Mouse (Mus musculus): ENCODE results near the gene Irs4. TPM values are rescaled to one million over a fixed set of nuclear protein-coding genes. Genes with fewer than 3 reads are reported as not detected.

The Irs4 gene
- total RNA-seq (2021): under 1 TPM; 0.62 to 0.89 TPM
- long read RNA-seq: 0 reads

GRCm38 (mm10) chrX:141724937-141725918 lies at the start of gene Irs4:
TSS of gene Irs4 (minus strand) at chrX:141725263.
- no peak for DNase-seq (ENCODE audit: low spot score in 2 of 2)

GRCm38 (mm10) chrX:141750360-141750759 lies 25.3 kb upstream of the Irs4 start:
- no peak for DNase-seq (ENCODE audit: low spot score in 2 of 2)

GRCm38 (mm10) chrX:141729570-141729969 lies 4.5 kb upstream of the Irs4 start:
- DNase-seq (ENCODE audit: low spot score in 2 of 2): no peak

GRCm38 (mm10) chrX:141724391-141724891 lies 622 bp downstream of the Irs4 start:
- no peak for DNase-seq (ENCODE audit: low spot score in 2 of 2)

GRCm38 (mm10) chrX:141723936-141724335 lies 1.1 kb downstream of the Irs4 start:
- DNase-seq (ENCODE audit: low spot score in 2 of 2): no peak

GRCm38 (mm10) chrX:141721725-141722124 lies 3.3 kb downstream of the Irs4 start:
- no peak for DNase-seq (ENCODE audit: low spot score in 2 of 2)

Other genes starting within 250 kb of the Irs4 start
- gene Col4a5, start 249.9 kb downstream of the Irs4 start, total RNA-seq (2021): 1 to 10 TPM; 7.8 to 8.3 TPM
- not detected for gene Gm15294, start 150.0 kb upstream of the Irs4 start, total RNA-seq (2021)

Measured in layer of hippocampus, postnatal 10 days (tissue).